Comparison of ENCODE assay signal across 9 mouse cellular contexts in genomic region chr10:61336137-61336536, GRCm38 (mm10). TPM values are rescaled to one million over a fixed set of nuclear protein-coding genes. Genes with fewer than 3 reads are reported as not detected.
DNase-seq lines count a peak whose midpoint lies in the region; ATAC-seq and TF ChIP-seq lines count a peak whose summit lies in the region.
"Had no signal": no experiment of that assay in that cellular context is flagged by ENCODE, and none has a peak within 500 bp of the region (broad histone marks: within the 10 kb centered on the region; RNA-seq: fewer than 3 reads in every experiment).

No protein-coding gene starts in this region.

- no peak overlapping the region for H3K9ac ChIP-seq in liver, embryonic 12.5 days
- no peak overlapping the region for H3K9ac ChIP-seq in kidney, postnatal 0 days (ENCODE audit: low read depth, low read length)
- no peak overlapping the region for H3K9ac ChIP-seq in liver, embryonic 11.5 days (ENCODE audit: low read depth, low read length)
- no peak overlapping the region for H3K9ac ChIP-seq in neural tube, embryonic 12.5 days

- no peak overlapping the region for H3K4me3 ChIP-seq in liver, embryonic 12.5 days
- no peak overlapping the region for H3K4me3 ChIP-seq in kidney, postnatal 0 days (replicated peaks; ENCODE audit: low read depth, low read length)
- H3K4me3 ChIP-seq in liver, embryonic 11.5 days (ENCODE audit: low read depth, low read length), result no peak overlapping the region
- H3K4me3 ChIP-seq in neural tube, embryonic 12.5 days, result no peak overlapping the region

- H3K36me3 ChIP-seq in liver, embryonic 12.5 days, result peaks cover 6% of the 10 kb centered on the region; the same call in 1 of the 2 replicates
- peaks cover 5% of the 10 kb centered on the region; the same call in 1 of the 2 replicates for H3K36me3 ChIP-seq in kidney, postnatal 0 days (ENCODE audit: insufficient read depth, low read length)
- peaks cover 4% of the 10 kb centered on the region; the same call in 1 of the 2 replicates for H3K36me3 ChIP-seq in liver, embryonic 11.5 days (ENCODE audit: control insufficient read depth, insufficient read depth, low read length)
- H3K36me3 ChIP-seq in neural tube, embryonic 12.5 days, result no peaks in the 10 kb centered on the region

- ATAC-seq in liver, embryonic 12.5 days, result no peak
- ATAC-seq in kidney, postnatal 0 days (replicated peaks; ENCODE audit: low FRiP score, low read depth), result no peak; the same call in 1 of the 2 replicates
- peak; percentile 18; the same call in 1 of the 2 replicates for ATAC-seq in liver, embryonic 11.5 days (replicated peaks; ENCODE audit: low FRiP score)
- ATAC-seq in neural tube, embryonic 12.5 days (ENCODE audit: low FRiP score, low read depth), result peak; percentile 21; the same call in 1 of the 2 replicates

- H3K4me2 ChIP-seq in liver, embryonic 12.5 days, result no peak overlapping the region
- no peak overlapping the region for H3K4me2 ChIP-seq in kidney, postnatal 0 days (ENCODE audit: low read length)
- H3K4me2 ChIP-seq in liver, embryonic 11.5 days, result no peak overlapping the region
- no peak overlapping the region for H3K4me2 ChIP-seq in neural tube, embryonic 12.5 days (replicated peaks)

- no peaks in the 10 kb centered on the region for H3K4me1 ChIP-seq in liver, embryonic 12.5 days
- no peaks in the 10 kb centered on the region for H3K4me1 ChIP-seq in kidney, postnatal 0 days (replicated peaks; ENCODE audit: insufficient read depth, low read length)
- H3K4me1 ChIP-seq in liver, embryonic 11.5 days (replicated peaks; ENCODE audit: control insufficient read depth, insufficient read depth, low read length), result 0 out of 2 replicates have a peak, but pooled peaks cover 3% of the 10 kb centered on the region
- H3K4me1 ChIP-seq in neural tube, embryonic 12.5 days, result no peaks in the 10 kb centered on the region

- no peaks in the 10 kb centered on the region for H3K9me3 ChIP-seq in liver, embryonic 12.5 days (replicated peaks)
- no peaks in the 10 kb centered on the region for H3K9me3 ChIP-seq in kidney, postnatal 0 days (replicated peaks; ENCODE audit: low read length)
- H3K9me3 ChIP-seq in liver, embryonic 11.5 days (ENCODE audit: control insufficient read depth, low read length), result no peaks in the 10 kb centered on the region
- no peaks in the 10 kb centered on the region for H3K9me3 ChIP-seq in neural tube, embryonic 12.5 days

- TF ChIP-seq CTCF in kidney, postnatal 0 days (IDR thresholded peaks at IDR 0.05; ENCODE audit: low read depth), result peak; percentile 93

- no peak overlapping the region for H3K27ac ChIP-seq in liver, embryonic 12.5 days
- no peak overlapping the region for H3K27ac ChIP-seq in kidney, postnatal 0 days
- H3K27ac ChIP-seq in liver, embryonic 11.5 days (ENCODE audit: low read depth, low read length), result no peak overlapping the region
- no peak overlapping the region for H3K27ac ChIP-seq in neural tube, embryonic 12.5 days

- H3K27me3 ChIP-seq in liver, embryonic 12.5 days (replicated peaks), result no peaks in the 10 kb centered on the region
- H3K27me3 ChIP-seq in kidney, postnatal 0 days (ENCODE audit: insufficient read depth, low read length), result no peaks in the 10 kb centered on the region
- no peaks in the 10 kb centered on the region for H3K27me3 ChIP-seq in liver, embryonic 11.5 days (replicated peaks; ENCODE audit: control insufficient read depth, insufficient read depth, low read length)
- H3K27me3 ChIP-seq in neural tube, embryonic 12.5 days (replicated peaks), result no peaks in the 10 kb centered on the region

- peak; percentile 81 for DNase-seq in liver
- DNase-seq in cerebellum, postnatal 25 days, result peak; percentile 84 to 92
- DNase-seq in gastrocnemius, postnatal 10 days, result peak; percentile 94
- peak; percentile 93 for DNase-seq in kidney, postnatal 0 days (ENCODE audit: low spot score)
- DNase-seq in liver, embryonic 11.5 days (ENCODE audit: low spot score), result peak; percentile 71
- DNase-seq in testis, postnatal 10 days (ENCODE audit: low spot score), result peak; percentile 95

- WGBS in liver, embryonic 12.5 days (ENCODE audit: insufficient replicate concordance), result 20% methylated on average over 6 of the region's 6 CpGs
- WGBS in kidney, postnatal 0 days, result 28% methylated on average over 6 of the region's 6 CpGs
- WGBS in liver, embryonic 11.5 days, result 20% methylated on average over 6 of the region's 6 CpGs
- WGBS in neural tube, embryonic 12.5 days, result 34% methylated on average over 6 of the region's 6 CpGs

RNA-seq across cellular contexts. Expression of gene Prf1, which starts 38.5 kb away (rescaled TPM):
- polyA plus RNA-seq in liver, embryonic 12.5 days (2016; fragmentation: Nextera tagmentation; extraction: Ambion mirVana), result not detected in 2 replicates
- not detected for total RNA-seq in gastrocnemius, postnatal 10 days (2021)
- polyA plus RNA-seq in kidney, postnatal 0 days (2015; fragmentation: Nextera tagmentation; extraction: Ambion mirVana), result 0.05 TPM in 1 of 2 replicates, not detected in the other
- polyA plus RNA-seq in liver, embryonic 11.5 days (2014; fragmentation: Nextera tagmentation; extraction: Ambion mirVana), result 0.06 and 0.19 TPM in 2 replicates
- polyA plus RNA-seq in neural tube, embryonic 12.5 days (2016; fragmentation: Nextera tagmentation; extraction: Ambion mirVana), result not detected in 2 replicates
- polyA plus RNA-seq: stomach, embryonic 14.5 days had no signal

RNA-seq across cellular contexts. Expression of gene Pald1, which starts 47.2 kb away (rescaled TPM):
- 12.1 and 12.4 TPM in 2 replicates for polyA plus RNA-seq in liver, embryonic 12.5 days (2016; fragmentation: Nextera tagmentation; extraction: Ambion mirVana)
- total RNA-seq in gastrocnemius, postnatal 10 days (2021), result 10 to 100 TPM; 18.5 to 28.3 TPM
- 20.2 and 24.8 TPM in 2 replicates for polyA plus RNA-seq in kidney, postnatal 0 days (2015; fragmentation: Nextera tagmentation; extraction: Ambion mirVana)
- polyA plus RNA-seq in liver, embryonic 11.5 days (2014; fragmentation: Nextera tagmentation; extraction: Ambion mirVana), result 17.0 and 18.4 TPM in 2 replicates
- polyA plus RNA-seq in neural tube, embryonic 12.5 days (2016; fragmentation: Nextera tagmentation; extraction: Ambion mirVana), result 32.8 and 34.8 TPM in 2 replicates

Comparison
In these comparisons a context has a peak if more than half of its experiments do, and no peak if none do; other contexts are left out.
1. ATAC-seq: peak in liver, embryonic 11.5 days (single experiment) and neural tube, embryonic 12.5 days (single experiment); none in liver, embryonic 12.5 days (single experiment) and kidney, postnatal 0 days (single experiment).
2. Peak in every context shown above with its lines, with median percentiles within 50 percentile points of each other: DNase-seq.